Mouse (Mus musculus): ENCODE measurements at regions not wholly inside any gene's neighbourhood (a gene's known extent, or its start where the extent isn't known, plus 50 kb on each side); places are given as distances from the start of the nearest gene placed in this dataset.

GRCm38 (mm10) chrX:145567528-145567927 is 62.5 kb upstream of the Amot start:
- TF ChIP-seq CHD2 (IDR thresholded peaks at IDR 0.05; ENCODE audit: low read depth, low read length) (no peak), ZNF384 (IDR thresholded peaks at IDR 0.05; ENCODE audit: low read depth, low read length) (no peak), MAFK (IDR thresholded peaks at IDR 0.05; ENCODE audit: insufficient read depth, low read depth, low read length) (no peak), ZC3H11A (IDR thresholded peaks at IDR 0.05; ENCODE audit: borderline replicate concordance, low read depth, low read length) (no peak), HCFC1 (IDR thresholded peaks at IDR 0.05; ENCODE audit: borderline replicate concordance, insufficient read depth, low read length) (no peak)

DNA sequence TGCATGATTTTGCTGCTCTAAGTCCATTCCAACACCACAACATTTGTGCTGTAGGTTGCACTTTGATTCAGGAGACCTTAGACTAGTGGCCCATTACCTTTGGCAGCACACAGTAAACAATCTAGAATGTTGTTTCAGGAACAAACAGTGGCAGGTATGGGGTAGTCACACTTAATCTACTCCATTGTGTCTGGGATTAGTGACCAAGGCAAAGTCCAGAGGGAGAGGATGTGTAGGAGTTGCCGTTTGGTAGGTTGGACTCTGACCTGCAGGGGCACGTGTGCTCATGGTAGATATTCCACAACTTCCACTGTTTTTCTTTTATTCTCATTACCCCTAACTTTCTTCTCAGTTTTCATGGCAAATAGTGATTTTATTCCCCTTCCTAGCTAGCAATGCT is 62.1 kb upstream of the Amot start:
- Histone ChIP-seq H3K9ac (ENCODE audit: insufficient read depth, low read depth, low read length, poor library complexity, severe bottlenecking) (no peak overlapping the region), H3K36me3 (ENCODE audit: control insufficient read depth, insufficient read depth, low read length, poor library complexity, severe bottlenecking) (no peaks in the 10 kb centered on the region), H3K9me3 (ENCODE audit: control insufficient read depth, insufficient read depth, low read depth, low read length) (no peaks in the 10 kb centered on the region), H3K4me3 (ENCODE audit: insufficient read depth in 1 of 2, low read depth in 1 of 2, low read length in 2 of 2, poor library complexity in 1 of 2, severe bottlenecking in 1 of 2) (no peak overlapping the region), H3K4me1 (ENCODE audit: control insufficient read depth in 2 of 2, insufficient read depth in 2 of 2, low read length in 2 of 2, poor library complexity in 1 of 2) (no peaks in the 10 kb centered on the region), H3K27ac (ENCODE audit: insufficient read depth, low read depth, low read length, poor library complexity, severe bottlenecking) (no peak overlapping the region)
- DNase-seq (ENCODE audit: low read depth, low spot score) = no peak
- in situ Hi-C loops (cut with MboI; ENCODE audit: low sequenced_read_pairs in 2 of 2, unreplicated experiment in 2 of 2) = no loop called here
- no peak for TF ChIP-seq MAFK (IDR thresholded peaks at IDR 0.05; ENCODE audit: insufficient read depth, low read depth, low read length)
- TF ChIP-seq HCFC1 (IDR thresholded peaks at IDR 0.05; ENCODE audit: borderline replicate concordance, insufficient read depth, low read length) = no peak
- no peak for TF ChIP-seq ZC3H11A (IDR thresholded peaks at IDR 0.05; ENCODE audit: borderline replicate concordance, low read depth, low read length)
- TF ChIP-seq ZNF384 (IDR thresholded peaks at IDR 0.05; ENCODE audit: low read depth, low read length) = no peak
- TF ChIP-seq CHD2 (IDR thresholded peaks at IDR 0.05; ENCODE audit: low read depth, low read length) = no peak

More at GRCm38 (mm10) chrX:145567528-145567927, 62.5 kb upstream of the Amot start:
- H3K27ac ChIP-seq (ENCODE audit: insufficient read depth, low read depth, low read length, poor library complexity, severe bottlenecking) = no peak overlapping the region
- H3K36me3 ChIP-seq (ENCODE audit: control insufficient read depth, insufficient read depth, low read length, poor library complexity, severe bottlenecking) = no peaks in the 10 kb centered on the region
- H3K9me3 ChIP-seq (ENCODE audit: control insufficient read depth, insufficient read depth, low read depth, low read length) = no peaks in the 10 kb centered on the region
- no peak for DNase-seq (ENCODE audit: low read depth, low spot score)
- in situ Hi-C loops (cut with MboI; ENCODE audit: low sequenced_read_pairs in 2 of 2, unreplicated experiment in 2 of 2) = no loop called here
- H3K9ac ChIP-seq (ENCODE audit: insufficient read depth, low read depth, low read length, poor library complexity, severe bottlenecking) = no peak overlapping the region
- no peak overlapping the region for H3K4me3 ChIP-seq (ENCODE audit: insufficient read depth in 1 of 2, low read depth in 1 of 2, low read length in 2 of 2, poor library complexity in 1 of 2, severe bottlenecking in 1 of 2)
- H3K4me1 ChIP-seq (ENCODE audit: control insufficient read depth in 2 of 2, insufficient read depth in 2 of 2, low read length in 2 of 2, poor library complexity in 1 of 2) = no peaks in the 10 kb centered on the region

DNA sequence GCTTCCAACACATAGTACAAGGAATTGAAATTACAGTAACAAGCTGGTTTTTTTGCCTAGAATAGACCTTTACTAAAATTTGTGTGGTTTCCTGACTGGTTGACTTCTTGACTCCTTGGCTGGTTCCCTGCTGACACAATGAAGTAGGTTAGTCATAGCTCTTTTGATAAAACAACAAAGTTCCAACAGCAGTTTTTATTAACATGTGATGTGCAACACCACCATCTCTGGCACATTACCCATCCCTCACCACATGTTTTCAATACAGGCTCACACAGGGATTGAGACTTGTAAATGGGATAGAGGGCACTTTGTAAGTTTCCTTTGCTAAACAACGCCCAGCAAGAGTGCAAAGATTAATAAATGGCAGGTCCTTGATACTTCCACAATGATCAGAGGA is 53.9 kb upstream of the Amot start:
- Histone ChIP-seq H3K9ac (ENCODE audit: insufficient read depth, low read depth, low read length, poor library complexity, severe bottlenecking) (no peak overlapping the region), H3K9me3 (ENCODE audit: control insufficient read depth, insufficient read depth, low read depth, low read length) (no peaks in the 10 kb centered on the region), H3K4me3 (ENCODE audit: insufficient read depth in 1 of 2, low read depth in 1 of 2, low read length in 2 of 2, poor library complexity in 1 of 2, severe bottlenecking in 1 of 2) (no peak overlapping the region), H3K36me3 (ENCODE audit: control insufficient read depth, insufficient read depth, low read length, poor library complexity, severe bottlenecking) (no peaks in the 10 kb centered on the region), H3K4me1 (ENCODE audit: control insufficient read depth in 2 of 2, insufficient read depth in 2 of 2, low read length in 2 of 2, poor library complexity in 1 of 2) (no peaks in the 10 kb centered on the region), H3K27ac (ENCODE audit: insufficient read depth, low read depth, low read length, poor library complexity, severe bottlenecking) (no peak overlapping the region)
- no peak for DNase-seq (ENCODE audit: low read depth, low spot score)
- TF ChIP-seq HCFC1 (IDR thresholded peaks at IDR 0.05; ENCODE audit: borderline replicate concordance, insufficient read depth, low read length) (no peak), CHD2 (IDR thresholded peaks at IDR 0.05; ENCODE audit: low read depth, low read length) (no peak), ZNF384 (IDR thresholded peaks at IDR 0.05; ENCODE audit: low read depth, low read length) (no peak), MAFK (IDR thresholded peaks at IDR 0.05; ENCODE audit: insufficient read depth, low read depth, low read length) (no peak), ZC3H11A (IDR thresholded peaks at IDR 0.05; ENCODE audit: borderline replicate concordance, low read depth, low read length) (no peak)
- in situ Hi-C loops (cut with MboI; ENCODE audit: low sequenced_read_pairs in 2 of 2, unreplicated experiment in 2 of 2) = no loop called here
